Mouse (Mus musculus): ENCODE data around the gene Gm13128. TPM values are rescaled to one million over a fixed set of nuclear protein-coding genes. Genes with fewer than 3 reads are reported as not detected.
"Not testable (repeated sequence)": the region's sequence is repeated elsewhere in the genome, so short reads cannot be mapped to it uniquely, and the experiment has no call there.

The Gm13128 gene
- not detected in 2 replicates for polyA plus RNA-seq (2012)

GRCm38 (mm10) chr4:144329949-144330348, at the start of gene Gm13128:
Gm13128 (plus strand) TSS chr4:144330249.
- H3K9me3 ChIP-seq (ENCODE audit: control insufficient read depth, low read length); H3K27me3 ChIP-seq (ENCODE audit: control insufficient read depth); H3K4me1 ChIP-seq (ENCODE audit: control insufficient read depth); H3K36me3 ChIP-seq (ENCODE audit: control insufficient read depth); H3K4me3 ChIP-seq (replicated peaks): not testable (repeated sequence)

- H3K36me3 ChIP-seq (ENCODE audit: control insufficient read depth); H3K4me1 ChIP-seq (ENCODE audit: control insufficient read depth); H3K4me3 ChIP-seq (replicated peaks); H3K9me3 ChIP-seq (ENCODE audit: control insufficient read depth, low read length); H3K27me3 ChIP-seq (ENCODE audit: control insufficient read depth): not testable (repeated sequence)
Observed at GRCm38 (mm10) chr4:144280388-144280787, 49.7 kb upstream of the Gm13128 start, which contains the start of gene Pramel5. Pramel5 (minus strand) TSS chr4:144280488.

DNA sequence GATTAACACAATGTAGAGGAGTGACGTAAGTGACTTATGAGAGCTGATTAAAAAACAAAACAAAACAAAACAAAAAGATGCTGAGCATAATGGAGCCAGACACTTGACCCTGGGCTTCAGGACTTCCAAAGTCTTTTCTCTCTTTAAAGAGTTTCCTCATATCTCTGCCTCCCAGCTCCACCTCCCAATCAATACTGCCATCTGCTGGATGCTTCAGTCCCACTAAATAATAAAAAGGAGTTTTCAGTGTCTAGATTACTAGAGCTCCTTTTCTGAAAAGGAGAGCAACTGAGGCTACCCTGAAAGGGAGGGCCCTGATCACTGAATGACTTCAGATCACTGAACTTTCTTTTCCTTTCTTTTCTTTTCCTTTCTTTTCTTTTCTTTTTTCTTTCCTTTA, 30.6 kb upstream of the Gm13128 start:
- H3K36me3 ChIP-seq (ENCODE audit: control insufficient read depth); H3K4me1 ChIP-seq (ENCODE audit: control insufficient read depth); H3K9me3 ChIP-seq (ENCODE audit: control insufficient read depth, low read length); H3K27me3 ChIP-seq (ENCODE audit: control insufficient read depth); H3K4me3 ChIP-seq (replicated peaks): not testable (repeated sequence)

DNA sequence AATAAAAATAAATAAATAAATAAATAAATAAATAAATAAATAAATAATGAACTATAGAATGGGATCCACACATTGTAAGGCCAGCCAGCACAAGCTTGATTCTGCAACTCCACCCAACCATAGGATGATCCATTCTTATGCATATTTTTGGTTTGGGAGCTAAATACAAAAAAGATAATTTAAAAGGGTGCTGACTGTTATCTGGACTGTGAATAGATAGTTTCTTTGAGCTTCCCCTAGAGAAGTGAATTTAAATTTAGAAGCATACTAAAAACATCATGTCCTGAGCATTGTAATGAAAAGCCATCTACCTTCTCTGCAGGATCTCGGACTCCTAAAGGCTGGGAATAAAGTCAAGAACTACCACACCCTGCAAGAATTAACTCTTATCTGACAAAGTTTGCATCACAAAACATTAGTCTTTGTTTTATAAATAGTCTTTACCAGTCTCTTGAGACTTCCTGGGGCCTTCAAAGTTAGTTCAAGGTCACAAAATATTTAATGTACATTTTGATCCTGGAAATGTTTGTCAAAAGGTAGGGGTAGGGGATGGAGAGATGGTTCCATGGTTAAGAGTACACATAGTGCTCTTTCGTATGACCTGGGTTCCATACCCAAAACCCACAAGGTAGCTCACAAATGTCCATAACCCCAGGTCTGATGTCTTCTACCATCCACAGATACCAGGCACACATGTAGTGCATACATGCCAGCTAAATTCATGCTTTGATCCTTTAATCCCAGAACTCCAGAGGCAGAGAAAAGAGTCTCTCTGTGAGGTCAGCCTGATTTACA, 17.2 kb upstream of the Gm13128 start:
- H3K4me3 ChIP-seq (replicated peaks); H3K36me3 ChIP-seq (ENCODE audit: control insufficient read depth); H3K4me1 ChIP-seq (ENCODE audit: control insufficient read depth); H3K27me3 ChIP-seq (ENCODE audit: control insufficient read depth); H3K9me3 ChIP-seq (ENCODE audit: control insufficient read depth, low read length): not testable (repeated sequence)

GRCm38 (mm10) chr4:144335856-144336255, 5.8 kb downstream of the Gm13128 start:
- not testable (repeated sequence) for H3K36me3 ChIP-seq (ENCODE audit: control insufficient read depth); H3K4me1 ChIP-seq (ENCODE audit: control insufficient read depth); H3K4me3 ChIP-seq (replicated peaks); H3K9me3 ChIP-seq (ENCODE audit: control insufficient read depth, low read length); H3K27me3 ChIP-seq (ENCODE audit: control insufficient read depth)

GRCm38 (mm10) chr4:144357642-144358041, 27.6 kb downstream of the Gm13128 start, which contains the start of gene Gm13119:
Gm13119 (plus strand) TSS chr4:144357942.
- H3K4me3 ChIP-seq (replicated peaks); H3K36me3 ChIP-seq (ENCODE audit: control insufficient read depth); H3K27me3 ChIP-seq (ENCODE audit: control insufficient read depth); H3K9me3 ChIP-seq (ENCODE audit: control insufficient read depth, low read length); H3K4me1 ChIP-seq (ENCODE audit: control insufficient read depth): not testable (repeated sequence)

- no peaks in the 10 kb centered on the region for H3K27me3 ChIP-seq (ENCODE audit: control insufficient read depth)
- no peak within 1 kb of the TSS for H3K4me3 ChIP-seq (replicated peaks)
- no peaks in the 10 kb centered on the region for H3K4me1 ChIP-seq (ENCODE audit: control insufficient read depth)
- peaks cover 10% of the 10 kb centered on the region for H3K9me3 ChIP-seq (ENCODE audit: control insufficient read depth, low read length)
- TF ChIP-seq TAL1 (IDR thresholded peaks at IDR 0.05; ENCODE audit: low read length) (no peak), GATA1 (IDR thresholded peaks at IDR 0.05; ENCODE audit: low read length) (no peak)
- H3K36me3 ChIP-seq (ENCODE audit: control insufficient read depth), result no peaks in the 10 kb centered on the region
Observed at GRCm38 (mm10) chr4:144377911-144378310, 47.9 kb downstream of the Gm13128 start, which contains the start of gene Pramef20. Pramef20 (minus strand) TSS chr4:144377933.

Other genes with a start within 250 kb of the Gm13128 start
- not detected in 2 replicates for gene Gm13102, start 223.8 kb upstream of the Gm13128 start, polyA plus RNA-seq (2012)
- gene Oog3, start 167.6 kb upstream of the Gm13128 start, polyA plus RNA-seq (2012), result not detected in 2 replicates
- not detected in 2 replicates for gene Oog2, start 139.5 kb upstream of the Gm13128 start, polyA plus RNA-seq (2012)
- gene C87977, start 116.9 kb upstream of the Gm13128 start, polyA plus RNA-seq (2012), result not detected in 2 replicates
- gene Pramel5, start 49.8 kb upstream of the Gm13128 start, polyA plus RNA-seq (2012), result not detected in 2 replicates
- not detected in 2 replicates for gene Gm13119, start 27.7 kb downstream of the Gm13128 start, polyA plus RNA-seq (2012)
- not detected in 2 replicates for gene Pramef20, start 47.7 kb downstream of the Gm13128 start, polyA plus RNA-seq (2012)
- gene Pramef12, start 78.2 kb downstream of the Gm13128 start, polyA plus RNA-seq (2012), result not detected in 2 replicates
- gene 1700012P22Rik, start 108.5 kb downstream of the Gm13128 start, polyA plus RNA-seq (2012), result not detected in 2 replicates
- gene Gm9944, start 123.1 kb downstream of the Gm13128 start, polyA plus RNA-seq (2012), result not detected in 2 replicates
- not detected in 2 replicates for gene Aadacl3, start 133.5 kb downstream of the Gm13128 start, polyA plus RNA-seq (2012)
- gene 9430007A20Rik, start 189.6 kb downstream of the Gm13128 start, polyA plus RNA-seq (2012), result not detected in 2 replicates
- not detected in 2 replicates for gene Gm13124, start 234.9 kb downstream of the Gm13128 start, polyA plus RNA-seq (2012)

Measured in erythroblast, embryonic 14.5 days (primary cell).